In genomic region chr9:40192098-40193038, GRCm38 (mm10) we compare ENCODE assay signal across 8 mouse cellular contexts. TPM values are rescaled to one million over a fixed set of nuclear protein-coding genes. Genes with fewer than 3 reads are reported as not detected.
DNase-seq lines count a peak whose midpoint lies in the region; ATAC-seq and TF ChIP-seq lines count a peak whose summit lies in the region.

Gene Zfp202 (plus strand): TSS chr9:40192316.

- H3K79me2 ChIP-seq in MEL (ENCODE audit: control insufficient read depth, insufficient read depth, low read length, poor library complexity) = peaks cover 5% of the 10 kb centered on the region; the same call in 1 of the 2 replicates

- H3K27ac ChIP-seq in MEL (ENCODE audit: control insufficient read depth, low read depth, low read length) = peak within 1 kb of the TSS; percentile 68
- H3K27ac ChIP-seq in forebrain, postnatal 0 days (ENCODE audit: low read depth, low read length) = peak within 1 kb of the TSS; percentile 71
- peak within 1 kb of the TSS; percentile 76; the same call in 1 of the 2 replicates for H3K27ac ChIP-seq in lung, embryonic 14.5 days (ENCODE audit: low read depth)

- peak in 1 of 2 experiments; percentile 57; a peak in 1 of 4 replicates for TF ChIP-seq POLR2A in MEL (IDR thresholded peaks at IDR 0.05; ENCODE audit: control insufficient read depth in 1 of 2, insufficient read depth in 1 of 2, low read depth in 1 of 2, low read length in 2 of 2, poor library complexity in 1 of 2)

- H3K27me3 ChIP-seq in MEL (ENCODE audit: control insufficient read depth in 1 of 2, insufficient read depth in 2 of 2, low read length in 2 of 2) = no peaks in the 10 kb centered on the region
- H3K27me3 ChIP-seq in forebrain, postnatal 0 days (ENCODE audit: insufficient read depth, low read length) = no peaks in the 10 kb centered on the region
- H3K27me3 ChIP-seq in lung, embryonic 14.5 days (ENCODE audit: insufficient read depth, low read length) = no peaks in the 10 kb centered on the region

- peak within 1 kb of the TSS; percentile 62 to 75 for H3K4me3 ChIP-seq in MEL (ENCODE audit: control insufficient read depth in 1 of 2, insufficient read depth in 1 of 2, low read depth in 2 of 2, low read length in 2 of 2)
- H3K4me3 ChIP-seq in forebrain, postnatal 0 days (ENCODE audit: low read depth, low read length) = peak within 1 kb of the TSS; percentile 85
- peak within 1 kb of the TSS; percentile 73 for H3K4me3 ChIP-seq in lung, embryonic 14.5 days (ENCODE audit: low read depth, low read length)

- TF ChIP-seq CTCF in MEL (IDR thresholded peaks at IDR 0.05 in 2 of 3, conservative IDR thresholded peaks at IDR 0.05 in 1 of 3; ENCODE audit: control insufficient read depth in 1 of 3, insufficient read depth in 1 of 3, low read depth in 2 of 3, low read length in 3 of 3, poor library complexity in 1 of 3, severe bottlenecking in 1 of 3) = no peak
- TF ChIP-seq CTCF in forebrain, postnatal 0 days (IDR thresholded peaks at IDR 0.05; ENCODE audit: low read depth) = peak; percentile 56
- TF ChIP-seq CTCF in lung, embryonic 14.5 days (IDR thresholded peaks at IDR 0.05; ENCODE audit: low read depth) = peak; percentile 60

- WGBS in forebrain, postnatal 0 days = under 1% methylated on average over 61 of the region's 63 CpGs
- WGBS in lung, embryonic 14.5 days = under 1% methylated on average over 55 of the region's 63 CpGs

- peak within 1 kb of the TSS; percentile 91 for H3K4me2 ChIP-seq in forebrain, postnatal 0 days (ENCODE audit: low read depth)
- peak within 1 kb of the TSS; percentile 69 for H3K4me2 ChIP-seq in lung, embryonic 14.5 days

- peaks cover 0 to 9% of the 10 kb centered on the region in 2 experiments; a peak in 1 of 4 replicates for H3K4me1 ChIP-seq in MEL (ENCODE audit: control insufficient read depth in 1 of 2, insufficient read depth in 2 of 2, low read length in 2 of 2)
- peaks cover 17% of the 10 kb centered on the region; the same call in 1 of the 2 replicates for H3K4me1 ChIP-seq in forebrain, postnatal 0 days (ENCODE audit: insufficient read depth)
- no peaks in the 10 kb centered on the region for H3K4me1 ChIP-seq in lung, embryonic 14.5 days (ENCODE audit: insufficient read depth)

- peak; percentile 99 for ATAC-seq in forebrain, postnatal 0 days
- ATAC-seq in lung, embryonic 14.5 days (ENCODE audit: insufficient read depth) = peak; percentile 99
- ATAC-seq in neutrophil, adult 5-6 weeks (ENCODE audit: extremely low read depth, insufficient number of reproducible peaks, low FRiP score, poor library complexity, severe bottlenecking) = peak; percentile 60

- H3K36me3 ChIP-seq in MEL (ENCODE audit: control insufficient read depth in 1 of 2, insufficient read depth in 2 of 2, low read length in 2 of 2) = peaks cover 0 to 2% of the 10 kb centered on the region in 2 experiments; a peak in 1 of 4 replicates
- H3K36me3 ChIP-seq in forebrain, postnatal 0 days (ENCODE audit: insufficient read depth) = no peaks in the 10 kb centered on the region
- H3K36me3 ChIP-seq in lung, embryonic 14.5 days (ENCODE audit: insufficient read depth) = no peaks in the 10 kb centered on the region

- no peak for TF ChIP-seq EP300 in MEL (IDR thresholded peaks at IDR 0.05; ENCODE audit: low read depth in 1 of 2, low read length in 2 of 2)

- peak; percentile 80 for DNase-seq in MEL (ENCODE audit: low read depth, low spot score)
- DNase-seq in cerebellum, adult 18-20 months = peak; percentile 80 to 83
- DNase-seq in forebrain, postnatal 0 days = peak; percentile 91
- DNase-seq in heart, postnatal 4 days = peak; percentile 91
- DNase-seq in layer of hippocampus, adult 8-10 months (ENCODE audit: low spot score in 2 of 2) = peak; percentile 81 to 82
- DNase-seq in lung, embryonic 14.5 days = peak; percentile 93
- peak; percentile 90 for DNase-seq in testis, postnatal 14 days (ENCODE audit: low spot score)

- H3K9ac ChIP-seq in MEL (ENCODE audit: control insufficient read depth, low read depth, low read length, poor library complexity, severe bottlenecking) = peak within 1 kb of the TSS; percentile 86
- H3K9ac ChIP-seq in forebrain, postnatal 0 days = peak within 1 kb of the TSS; percentile 77
- H3K9ac ChIP-seq in lung, embryonic 14.5 days = peak within 1 kb of the TSS; percentile 73

- no peaks in the 10 kb centered on the region for H3K9me3 ChIP-seq in MEL (replicated peaks; ENCODE audit: insufficient read depth, low read length)
- H3K9me3 ChIP-seq in forebrain, postnatal 0 days (ENCODE audit: low read length) = no peaks in the 10 kb centered on the region
- H3K9me3 ChIP-seq in lung, embryonic 14.5 days (ENCODE audit: low read depth, low read length) = no peaks in the 10 kb centered on the region

- TF ChIP-seq RAD21 in MEL (IDR thresholded peaks at IDR 0.05; ENCODE audit: low read depth, low read length) = no peak

TF ChIP-seq in MEL, 35 proteins besides CTCF, POLR2A, EP300 and RAD21:
- TF ChIP-seq ETS1 (IDR thresholded peaks at IDR 0.05; ENCODE audit: low read depth, low read length) (no peak), USF2 (IDR thresholded peaks at IDR 0.05; ENCODE audit: borderline replicate concordance in 1 of 2, insufficient read depth in 1 of 2, low read depth in 1 of 2, low read length in 2 of 2) (no peak), UBTF (IDR thresholded peaks at IDR 0.05; ENCODE audit: borderline replicate concordance, insufficient read depth, low read depth, low read length) (no peak), MYB (IDR thresholded peaks at IDR 0.05; ENCODE audit: low read depth, low read length) (no peak), TBP (IDR thresholded peaks at IDR 0.05; ENCODE audit: low read depth, low read length) (no peak), JUND (IDR thresholded peaks at IDR 0.05; ENCODE audit: low read depth, low read length) (no peak), USF1 (IDR thresholded peaks at IDR 0.05; ENCODE audit: low read depth, low read length) (peak; percentile 78), POLR2AphosphoS5 (IDR thresholded peaks at IDR 0.05; ENCODE audit: borderline replicate concordance, low read depth, low read length) (no peak), TCF12 (IDR thresholded peaks at IDR 0.05; ENCODE audit: low read depth, low read length) (0 out of 2 replicates have a peak, but pooled peaks have one; percentile 13), POLR2AphosphoS2 (IDR thresholded peaks at IDR 0.05; ENCODE audit: low read length) (0 out of 2 replicates have a peak, but pooled peaks have one; percentile 36), HCFC1 (IDR thresholded peaks at IDR 0.05; ENCODE audit: low read depth, low read length) (peak; percentile 75), ZC3H11A (IDR thresholded peaks at IDR 0.05; ENCODE audit: low read depth, low read length) (no peak), MXI1 (IDR thresholded peaks at IDR 0.05; ENCODE audit: low read depth, low read length) (peak; percentile 77), MAFK (IDR thresholded peaks at IDR 0.05; ENCODE audit: borderline replicate concordance, low read depth, low read length) (no peak), CHD1 (IDR thresholded peaks at IDR 0.05; ENCODE audit: low read depth, low read length) (no peak), RCOR1 (IDR thresholded peaks at IDR 0.05; ENCODE audit: low read depth, low read length) (no peak), ZKSCAN1 (IDR thresholded peaks at IDR 0.05; ENCODE audit: low read depth, low read length) (no peak), GATA1 (IDR thresholded peaks at IDR 0.05; ENCODE audit: low read depth, low read length) (no peak), BHLHE40 (IDR thresholded peaks at IDR 0.05; ENCODE audit: borderline replicate concordance, low read depth, low read length) (no peak), GABPA (IDR thresholded peaks at IDR 0.05; ENCODE audit: low read depth, low read length) (no peak), NRF1 (IDR thresholded peaks at IDR 0.05; ENCODE audit: insufficient read depth, low read depth, low read length, poor library complexity, severe bottlenecking) (no peak), CHD2 (IDR thresholded peaks at IDR 0.05; ENCODE audit: low read length) (no peak), SMC3 (IDR thresholded peaks at IDR 0.05; ENCODE audit: low read depth, low read length) (no peak), ELF1 (IDR thresholded peaks at IDR 0.05; ENCODE audit: low read depth, low read length) (peak; percentile 62), MAX (IDR thresholded peaks at IDR 0.05; ENCODE audit: low read length) (peak; percentile 76), E2F4 (IDR thresholded peaks at IDR 0.05; ENCODE audit: borderline replicate concordance, low read depth, low read length) (no peak), MYC (IDR thresholded peaks at IDR 0.05; ENCODE audit: low read depth, low read length) (peak; percentile 59; the same call in 1 of the 2 replicates), NELFE (IDR thresholded peaks at IDR 0.05; ENCODE audit: low read depth, low read length) (peak; percentile 44), ZNF384 (IDR thresholded peaks at IDR 0.05; ENCODE audit: low read depth, low read length) (no peak), ZMIZ1 (IDR thresholded peaks at IDR 0.05; ENCODE audit: low read depth, low read length) (no peak), SIN3A (IDR thresholded peaks at IDR 0.05; ENCODE audit: low read length) (peak; percentile 28; the same call in 1 of the 2 replicates)

RNA-seq across cellular contexts. Expression of gene Zfp202, which starts in this region (rescaled TPM):
- total RNA-seq in MEL (2012; rRNA removed) = 1.9 and 2.7 TPM in 2 replicates
- 1 to 10 TPM in 1 of 2 experiments, not detected in 1; 2.8 TPM for polyA plus RNA-seq in MEL (2012; ENCODE audit: insufficient read depth in 1 of 2, insufficient read length in 2 of 2, low read depth in 1 of 2, low replicate concordance in 2 of 2, missing spikeins in 1 of 2)
- 9.3 and 9.8 TPM in 2 replicates for total RNA-seq in forebrain, postnatal 0 days (2014; rRNA removed)
- 3.7 and 6.6 TPM in 2 replicates for polyA plus RNA-seq in forebrain, postnatal 0 days (2015; fragmentation: Nextera tagmentation; extraction: Ambion mirVana)
- 1 to 10 TPM; 3.9 to 4.0 TPM for total RNA-seq in heart, postnatal 4 days (2021)
- 1 to 10 TPM; 3.7 to 5.1 (median 4.4) TPM for total RNA-seq in layer of hippocampus, adult 8-10 months (2022)
- 5.0 and 6.0 TPM in 2 replicates for polyA plus RNA-seq in lung, embryonic 14.5 days (2014; fragmentation: Nextera tagmentation; extraction: Ambion mirVana)
- 0.98 and 1.3 TPM in 2 replicates for total RNA-seq in neutrophil, adult 5-6 weeks (2017)

Comparison
In these comparisons a context has a peak if more than half of its experiments do, and no peak if none do; other contexts are left out.
1. Peak in every context shown above with its lines: DNase-seq, ATAC-seq, H3K4me3 ChIP-seq and H3K27ac ChIP-seq.
2. CTCF ChIP-seq: peak in forebrain, postnatal 0 days (single experiment) and lung, embryonic 14.5 days (single experiment); none in MEL (0 of 3).